Mouse (Mus musculus) Patski (cell line): ENCODE results near the gene Rnf5. TPM values are rescaled to one million over a fixed set of nuclear protein-coding genes. Genes with fewer than 3 reads are reported as not detected.
A peak's percentile ranks its signal among the peaks of the same experiment; 100 is the strongest.

Experiments
- ATAC-seq: fragments of 100-300 bp; one replicate; pipeline ENCODE4 v1.8.0; 2021
- CTCF ChIA-PET: fragments of 350-600 bp; sonication (Branson Sonifier 250); formaldehyde crosslinking; loops from one replicate; lab custom pipeline; 2022; ENCODE audit warnings: inconsistent platforms; lab: Charles Lee
- POLR2A ChIA-PET: fragments of 350-600 bp; sonication (Branson Sonifier 250); formaldehyde crosslinking; loops from one replicate; lab custom pipeline; 2022; ENCODE audit warnings: antibody characterized with exemption, inconsistent platforms; lab: Charles Lee
- DNase-seq: peaks from one replicate; pipeline ENCODE4 v3.0.0-alpha.2; 2011; ENCODE audit warnings: low read depth, low spot score
- H3K27me3 ChIP-seq: fragments of 371-371 bp; one replicate; pipeline ENCODE4 v1.5.1; 2021
- CTCF ChIP-seq: fragments of 100-300 bp; IDR thresholded peaks from one replicate; pipeline ENCODE4 v1.5.1; 2021
- in situ Hi-C: fragments of 300-500 bp; cut with MboI; formaldehyde crosslinking; loops from 3 replicates; pipeline ENCODE4 v1.11.1; 2018; ENCODE audit warnings: low pct_unique_long_range_greater_than_20kb, mixed read lengths
- polyA plus RNA-seq: library from polyadenylated mRNA; unstranded; gene quantifications from one replicate; pipeline ENCODE4 v1.2.3, GENCODE M21; 2021

Gene Rnf5
- polyA plus RNA-seq, 1 experiment from 2014 or later: 69.1 TPM

- ATAC-seq: no peak
- no peaks in the 10 kb centered on the region for H3K27me3 ChIP-seq
- DNase-seq: no peak
- ChIA-PET POLR2A (interaction anchor here (0.7 kb wide), 1 partner anchor 220 kb away, joined by 3 read pairs; no protein-coding TSS in a partner anchor), CTCF (no interaction called here)
- in situ Hi-C loops: no loop called here
- TF ChIP-seq CTCF: no peak
These were observed 9.7 kb upstream of the Rnf5 start for GRCm38 (mm10) chr17:34613054-34613645.

- ChIA-PET CTCF (no interaction called here), POLR2A (no interaction called here)
- no peak for TF ChIP-seq CTCF
- no peaks in the 10 kb centered on the region for H3K27me3 ChIP-seq
- in situ Hi-C loops: no loop called here
- no peak for DNase-seq
- ATAC-seq: no peak
These were observed 7.6 kb upstream of the Rnf5 start for GRCm38 (mm10) chr17:34611050-34611449.

GRCm38 (mm10) chr17:34607997-34608396 is 4.5 kb upstream of the Rnf5 start:
- TF ChIP-seq CTCF: no peak
- H3K27me3 ChIP-seq: no peaks in the 10 kb centered on the region
- in situ Hi-C loops: no loop called here
- POLR2A ChIA-PET: no interaction called here
- CTCF ChIA-PET: no interaction called here
- DNase-seq: no peak
- no peak for ATAC-seq

DNA sequence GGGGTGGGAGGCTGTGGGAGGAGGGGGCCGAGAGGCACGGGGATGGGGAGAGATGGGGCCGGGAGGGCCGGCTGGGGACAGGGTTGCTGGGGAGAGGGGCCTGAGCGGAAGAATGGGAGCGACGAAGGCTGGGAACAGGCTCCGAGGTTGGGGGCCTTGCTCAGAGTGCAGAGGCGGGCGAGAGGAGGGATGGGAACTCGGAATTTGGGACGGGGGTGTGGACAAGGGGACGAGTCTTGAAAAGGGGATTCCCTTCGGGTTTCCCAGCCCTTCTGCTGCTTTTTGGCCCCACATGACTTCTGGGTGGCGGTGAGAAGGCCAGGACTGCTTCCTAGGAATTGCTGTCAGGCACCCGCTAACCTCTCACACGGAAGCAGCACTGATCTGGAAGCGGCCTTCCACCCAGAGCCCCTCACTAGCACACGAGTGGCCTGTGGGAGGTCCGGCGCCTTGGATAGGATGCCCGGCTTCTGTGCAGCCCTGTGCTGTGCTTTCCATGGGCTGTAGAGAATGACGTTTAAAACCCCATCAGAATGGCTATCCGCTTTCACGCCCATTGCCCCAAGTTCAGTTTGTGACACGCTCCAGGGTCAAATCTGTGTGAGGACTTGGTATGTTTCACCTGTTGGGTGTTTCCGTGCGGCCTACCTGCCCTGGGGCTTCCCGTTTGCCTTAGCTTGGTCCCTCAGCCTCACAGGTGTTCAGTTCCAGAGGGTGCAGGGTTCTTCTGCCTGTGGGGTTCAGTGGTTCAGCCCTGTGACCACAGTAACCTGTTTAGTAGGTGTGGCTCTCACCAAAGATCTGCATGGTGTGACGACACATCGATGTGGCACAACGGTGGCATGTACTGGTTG is 2.9 kb upstream of the Rnf5 start:
- POLR2A ChIA-PET: interaction anchor here (0.7 to 5.4 kb wide), 3 partner anchors 13 to 44 kb away, joined by 3 to 28 read pairs (median 12); partner anchors contain the start of genes Gpsm3 and Pbx2
- no peaks in the 10 kb centered on the region for H3K27me3 ChIP-seq
- in situ Hi-C loops: no loop called here
- DNase-seq: no peak
- ATAC-seq: no peak
- CTCF ChIA-PET: no interaction called here
- no peak for TF ChIP-seq CTCF

- ChIA-PET CTCF (interaction anchor here (1.2 to 2.1 kb wide), 3 partner anchors 10 to 39 kb away, joined by 3 to 13 read pairs (median 4); partner anchors contain the start of gene Fkbpl), POLR2A (interaction anchor here (0.6 to 5.4 kb wide), 8 partner anchors 12 to 296 kb away, joined by 3 to 28 read pairs (median 4); partner anchors contain the start of genes Gpsm3 and Pbx2)
- in situ Hi-C loops: no loop called here
- no peaks in the 10 kb centered on the region for H3K27me3 ChIP-seq
- DNase-seq (no peak), ATAC-seq (peak; percentile 51)
- no peak for TF ChIP-seq CTCF
These were observed 2.1 kb upstream of the Rnf5 start for GRCm38 (mm10) chr17:34605609-34606008.

DNA sequence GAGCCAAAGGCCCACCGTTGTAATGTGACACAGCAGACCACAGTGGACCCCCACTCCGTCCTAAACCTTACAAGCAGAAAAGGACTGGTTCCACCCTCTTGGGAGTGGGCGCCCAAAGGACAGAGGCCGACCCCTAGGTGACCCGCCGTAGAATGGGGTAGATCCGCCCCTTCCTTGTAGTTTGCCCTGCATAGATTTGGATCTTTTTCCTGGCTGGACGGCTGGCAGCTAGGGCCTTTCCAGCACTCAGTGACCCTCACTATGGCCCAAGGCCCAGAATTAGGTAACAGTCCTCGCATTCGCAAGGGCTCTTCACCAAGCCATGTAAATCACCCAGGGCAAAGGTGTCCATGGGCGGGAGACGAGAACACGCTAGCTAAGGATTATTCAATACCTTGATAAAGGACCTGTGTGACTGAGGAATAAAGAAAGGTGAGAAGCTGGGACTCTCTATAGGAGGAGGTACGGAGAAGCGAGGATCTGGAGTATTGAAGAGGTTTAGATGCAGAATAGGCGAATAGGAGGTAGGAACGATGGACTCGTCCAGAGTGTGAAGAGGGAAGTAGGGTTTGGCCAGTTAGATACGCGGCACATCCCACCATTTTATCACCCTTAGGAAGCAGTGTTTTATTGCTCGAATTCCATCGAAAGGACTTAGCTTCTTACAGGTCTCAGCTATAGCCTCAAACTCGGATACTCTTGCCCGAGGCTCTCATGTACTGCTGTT is 1.2 kb upstream of the Rnf5 start:
- TF ChIP-seq CTCF: no peak
- CTCF ChIA-PET: interaction anchor here (1.2 to 2.1 kb wide), 4 partner anchors 9 to 40 kb away, joined by 3 to 13 read pairs (median 4); partner anchors contain the start of genes Fkbpl and Prrt1
- in situ Hi-C loops: no loop called here
- POLR2A ChIA-PET: interaction anchor here (1.4 to 5.4 kb wide), 5 partner anchors 11 to 22 kb away, joined by 3 to 28 read pairs (median 5); partner anchors contain the start of genes Gpsm3 and Pbx2
- DNase-seq: no peak
- no peaks in the 10 kb centered on the region for H3K27me3 ChIP-seq
- ATAC-seq: no peak

GRCm38 (mm10) chr17:34604061-34604508 is 595 bp upstream of the Rnf5 start, which contains the start of gene Agpat1:
Agpat1 (plus strand) TSS chr17:34604262.
- DNase-seq: no peak
- ChIA-PET CTCF (interaction anchor here (1.0 to 2.1 kb wide), 3 partner anchors 9 to 25 kb away, joined by 3 to 13 read pairs (median 4); partner anchors contain the start of gene Prrt1), POLR2A (interaction anchor here (1.5 to 5.4 kb wide), 4 partner anchors 11 to 16 kb away, joined by 4 to 28 read pairs (median 8); partner anchors contain the start of genes Gpsm3 and Pbx2)
- peak; percentile 67 for ATAC-seq
- H3K27me3 ChIP-seq: no peaks in the 10 kb centered on the region
- in situ Hi-C loops: no loop called here
- no peak for TF ChIP-seq CTCF

GRCm38 (mm10) chr17:34601796-34602195 is 1.7 kb downstream of the Rnf5 start:
- ChIA-PET POLR2A (interaction anchor here (0.9 to 5.4 kb wide), 4 partner anchors 8 to 43 kb away, joined by 3 to 28 read pairs (median 4); partner anchors contain the start of genes Fkbpl and Pbx2), CTCF (no interaction called here)

DNA sequence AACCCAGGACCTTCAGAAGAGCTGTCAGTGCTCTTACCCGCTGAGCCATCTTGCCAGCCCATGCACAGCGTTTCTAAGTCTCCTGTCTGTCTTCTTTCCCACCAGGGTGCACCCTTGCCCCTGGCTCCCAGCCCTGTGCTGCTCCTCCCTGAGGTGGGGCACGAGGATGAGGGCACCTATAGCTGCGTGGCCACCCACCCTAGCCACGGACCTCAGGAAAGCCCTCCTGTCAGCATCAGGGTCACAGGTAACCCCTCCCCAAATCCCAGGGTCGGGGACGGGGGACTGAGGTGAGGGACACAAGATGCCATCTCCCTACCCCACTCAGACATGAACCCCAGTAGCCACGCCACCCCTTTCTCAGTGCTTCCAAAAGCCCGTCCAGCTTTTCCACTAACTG is 3.6 kb downstream of the Rnf5 start:
- ChIA-PET CTCF (interaction anchor here (0.8 kb wide), 1 partner anchor 10 kb away, joined by 3 read pairs; the partner anchor contains the start of gene Gpsm3), POLR2A (interaction anchor here (1.0 kb wide), 1 partner anchor 9 kb away, joined by 3 read pairs; the partner anchor contains the start of gene Pbx2)
- H3K27me3 ChIP-seq: no peaks in the 10 kb centered on the region
- in situ Hi-C loops: no loop called here
- no peak for TF ChIP-seq CTCF
- no peak for DNase-seq
- no peak for ATAC-seq

More at GRCm38 (mm10) chr17:34601796-34602195, 1.7 kb downstream of the Rnf5 start:
- TF ChIP-seq CTCF: no peak
- in situ Hi-C loops: no loop called here
- DNase-seq (no peak), ATAC-seq (no peak)
- no peaks in the 10 kb centered on the region for H3K27me3 ChIP-seq
